Mouse (Mus musculus): ENCODE measurements around the gene Elmo1. TPM values are rescaled to one million over a fixed set of nuclear protein-coding genes. Genes with fewer than 3 reads are reported as not detected.
"Not testable (repeated sequence)": the region's sequence is repeated elsewhere in the genome, so short reads cannot be mapped to it uniquely, and the experiment has no call there.

The Elmo1 gene
- polyA plus RNA-seq, 1 experiment from 2014 or later: 38.3 TPM

DNA sequence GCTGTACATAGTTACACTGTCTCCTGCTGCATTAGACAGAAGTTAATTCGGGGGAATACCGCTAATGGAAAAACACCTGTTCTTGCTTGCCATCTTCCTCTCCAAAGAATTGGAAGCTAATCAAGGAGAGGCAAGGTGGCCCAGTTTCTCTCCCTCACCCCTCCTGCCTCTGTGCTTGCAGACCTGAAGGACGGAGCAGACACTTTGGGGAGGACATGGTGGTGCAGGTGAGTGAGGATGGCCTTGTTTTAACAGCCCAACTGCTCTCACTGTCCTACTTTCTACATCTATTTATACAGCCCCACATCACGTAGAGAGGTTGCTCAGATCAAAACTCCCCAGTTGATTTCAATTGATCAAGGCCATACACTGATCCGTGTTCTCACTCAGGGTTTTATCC, 529.5 kb downstream of the Elmo1 start:
- DNase-seq (no peak), ATAC-seq (ENCODE audit: low FRiP score, low TSS enrichment) (no peak)
- H3K27me3 ChIP-seq (ENCODE audit: control insufficient read depth, insufficient read depth, low read length): no peaks in the 10 kb centered on the region
- no peaks in the 10 kb centered on the region for H3K36me3 ChIP-seq (ENCODE audit: control insufficient read depth, insufficient read depth, low read length)
- no peak overlapping the region for H3K27ac ChIP-seq (replicated peaks; ENCODE audit: low read depth, low read length)
- H3K4me3 ChIP-seq (replicated peaks; ENCODE audit: low read depth, low read length): no peak overlapping the region
- WGBS: 88% methylated on average over 5 of the region's 5 CpGs
- H3K9me3 ChIP-seq (ENCODE audit: control insufficient read depth, low read length): no peaks in the 10 kb centered on the region
- H3K4me1 ChIP-seq (ENCODE audit: control insufficient read depth, insufficient read depth, low read length): peaks cover 14% of the 10 kb centered on the region
- no peak overlapping the region for H3K9ac ChIP-seq (replicated peaks; ENCODE audit: low read length)
- H3K4me2 ChIP-seq (ENCODE audit: low read length): no peak overlapping the region

DNA sequence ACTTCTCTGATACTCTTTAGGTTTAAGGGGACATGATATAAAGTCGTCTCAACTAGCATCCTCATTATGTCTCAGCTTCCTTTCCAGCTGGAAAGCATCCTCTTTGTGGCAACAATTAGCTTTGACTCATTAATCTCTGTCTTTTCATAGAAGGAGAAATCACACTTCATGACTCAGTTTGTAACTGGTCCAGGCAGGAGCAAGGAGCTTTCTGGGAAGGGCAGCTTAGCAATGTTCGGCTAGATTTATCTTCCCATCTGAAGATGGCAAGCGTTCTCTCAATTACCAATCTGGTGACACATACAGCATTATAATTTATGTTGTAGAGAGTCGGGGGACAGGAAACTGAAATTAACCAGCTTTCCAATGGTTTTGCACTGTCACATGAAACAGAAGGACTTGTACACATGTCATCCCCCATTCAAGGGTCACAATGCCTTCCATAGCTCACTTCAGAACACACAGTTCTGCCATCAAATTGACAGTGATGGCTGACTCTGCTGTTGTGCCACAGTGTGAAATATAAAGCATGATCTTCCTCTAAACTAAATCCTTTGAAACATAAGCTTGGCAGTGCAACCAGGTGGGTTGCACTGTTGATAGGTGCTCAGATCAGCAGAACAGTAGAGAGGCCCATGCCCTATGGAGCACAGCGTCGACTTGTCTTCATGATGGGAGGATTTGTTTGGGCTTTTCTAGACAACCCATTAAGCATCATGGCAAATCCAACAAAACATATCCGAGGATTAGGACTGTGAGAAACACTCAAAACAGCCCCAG, 532.9 kb downstream of the Elmo1 start:
- Histone ChIP-seq H3K27ac (replicated peaks; ENCODE audit: low read depth, low read length) (no peak overlapping the region), H3K4me2 (ENCODE audit: low read length) (no peak overlapping the region), H3K4me3 (replicated peaks; ENCODE audit: low read depth, low read length) (no peak overlapping the region), H3K36me3 (ENCODE audit: control insufficient read depth, insufficient read depth, low read length) (no peaks in the 10 kb centered on the region), H3K9me3 (ENCODE audit: control insufficient read depth, low read length) (peaks cover 3% of the 10 kb centered on the region; the same call in 1 of the 2 replicates), H3K4me1 (ENCODE audit: control insufficient read depth, insufficient read depth, low read length) (no peaks in the 10 kb centered on the region), H3K9ac (replicated peaks; ENCODE audit: low read length) (no peak overlapping the region), H3K27me3 (ENCODE audit: control insufficient read depth, insufficient read depth, low read length) (no peaks in the 10 kb centered on the region)
- WGBS: 86% methylated on average over 7 of the region's 7 CpGs
- DNase-seq (no peak), ATAC-seq (ENCODE audit: low FRiP score, low TSS enrichment) (no peak)

DNA sequence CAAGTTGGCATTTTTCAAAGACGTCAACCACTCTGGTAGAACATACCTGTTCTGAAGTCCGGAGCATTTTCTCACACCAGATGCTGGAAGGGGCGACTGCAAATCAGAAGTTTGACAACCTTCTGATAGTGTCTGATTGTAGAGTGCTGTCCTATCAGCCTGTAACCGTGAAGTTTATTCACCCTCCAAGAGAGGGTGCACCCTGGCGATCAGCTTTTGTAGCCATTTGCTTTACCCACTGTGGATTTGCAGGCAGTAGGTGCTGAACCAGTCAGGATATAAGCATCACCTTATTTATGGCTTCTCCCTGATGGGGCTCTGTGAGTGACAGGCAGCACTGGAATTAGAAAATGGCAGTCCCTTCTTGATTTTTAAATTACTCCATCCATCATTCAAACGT, 537.4 kb downstream of the Elmo1 start:
- H3K4me3 ChIP-seq (replicated peaks; ENCODE audit: low read depth, low read length): no peak overlapping the region
- ATAC-seq (ENCODE audit: low FRiP score, low TSS enrichment) (no peak), DNase-seq (no peak)
- no peaks in the 10 kb centered on the region for H3K36me3 ChIP-seq (ENCODE audit: control insufficient read depth, insufficient read depth, low read length)
- H3K27ac ChIP-seq (replicated peaks; ENCODE audit: low read depth, low read length): no peak overlapping the region
- H3K9ac ChIP-seq (replicated peaks; ENCODE audit: low read length): no peak overlapping the region
- 91% methylated on average over 6 of the region's 6 CpGs for WGBS
- H3K4me1 ChIP-seq (ENCODE audit: control insufficient read depth, insufficient read depth, low read length): no peaks in the 10 kb centered on the region
- peaks cover 3% of the 10 kb centered on the region; the same call in 1 of the 2 replicates for H3K9me3 ChIP-seq (ENCODE audit: control insufficient read depth, low read length)
- no peak overlapping the region for H3K4me2 ChIP-seq (ENCODE audit: low read length)
- H3K27me3 ChIP-seq (ENCODE audit: control insufficient read depth, insufficient read depth, low read length): no peaks in the 10 kb centered on the region

DNA sequence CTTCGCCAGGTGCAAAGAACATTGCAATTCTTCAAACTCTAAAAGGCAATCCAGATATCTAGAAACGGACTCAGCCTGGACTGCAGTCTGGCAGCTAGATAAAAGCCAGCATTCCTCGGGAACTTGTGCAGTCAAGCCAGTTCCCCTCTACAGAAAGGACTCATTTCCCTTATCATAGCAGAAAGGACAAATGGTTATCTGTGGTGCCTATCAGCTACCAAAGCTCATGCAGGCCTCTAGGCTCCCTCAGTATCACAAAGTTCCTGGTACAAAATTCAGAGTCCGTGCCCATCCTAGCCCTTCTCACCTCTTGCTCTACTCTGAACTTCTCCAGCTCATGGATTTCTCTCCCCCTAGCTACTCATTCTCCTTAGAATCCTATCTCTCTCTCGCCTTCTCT, 542.1 kb downstream of the Elmo1 start:
- H3K27me3 ChIP-seq (ENCODE audit: control insufficient read depth, insufficient read depth, low read length): no peaks in the 10 kb centered on the region
- no peak overlapping the region for H3K4me2 ChIP-seq (ENCODE audit: low read length)
- no peak overlapping the region for H3K9ac ChIP-seq (replicated peaks; ENCODE audit: low read length)
- DNase-seq (no peak), ATAC-seq (ENCODE audit: low FRiP score, low TSS enrichment) (no peak)
- WGBS: 77% methylated on average over 5 of the region's 5 CpGs
- H3K36me3 ChIP-seq (ENCODE audit: control insufficient read depth, insufficient read depth, low read length): no peaks in the 10 kb centered on the region
- H3K4me1 ChIP-seq (ENCODE audit: control insufficient read depth, insufficient read depth, low read length): no peaks in the 10 kb centered on the region
- no peaks in the 10 kb centered on the region for H3K9me3 ChIP-seq (ENCODE audit: control insufficient read depth, low read length)
- no peak overlapping the region for H3K27ac ChIP-seq (replicated peaks; ENCODE audit: low read depth, low read length)
- H3K4me3 ChIP-seq (replicated peaks; ENCODE audit: low read depth, low read length): no peak overlapping the region

DNA sequence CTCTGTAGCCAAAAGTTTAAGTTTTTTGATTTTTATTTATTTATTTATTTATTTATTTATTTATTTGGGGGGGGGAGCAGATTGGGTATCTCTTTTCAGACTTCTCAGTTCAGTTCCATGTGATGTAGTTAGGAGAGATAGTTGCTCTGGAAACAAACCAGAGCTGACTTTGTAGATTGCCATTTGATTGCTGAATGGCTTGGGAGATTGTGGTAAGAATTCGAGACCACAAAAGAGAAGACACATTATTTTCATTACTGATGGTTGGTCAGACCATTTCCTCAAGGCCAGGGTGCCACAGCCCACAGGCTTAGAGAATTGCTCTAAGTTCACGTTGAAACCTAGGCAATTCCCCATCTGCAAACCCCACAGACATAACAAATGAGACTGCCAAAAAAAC, 544.3 kb downstream of the Elmo1 start:
- not testable (repeated sequence) for H3K4me2 ChIP-seq (ENCODE audit: low read length); ATAC-seq (ENCODE audit: low FRiP score, low TSS enrichment); H3K36me3 ChIP-seq (ENCODE audit: control insufficient read depth, insufficient read depth, low read length); DNase-seq; H3K9me3 ChIP-seq (ENCODE audit: control insufficient read depth, low read length); H3K4me3 ChIP-seq (replicated peaks; ENCODE audit: low read depth, low read length); H3K4me1 ChIP-seq (ENCODE audit: control insufficient read depth, insufficient read depth, low read length); H3K27ac ChIP-seq (replicated peaks; ENCODE audit: low read depth, low read length); H3K9ac ChIP-seq (replicated peaks; ENCODE audit: low read length); H3K27me3 ChIP-seq (ENCODE audit: control insufficient read depth, insufficient read depth, low read length)
- 94% methylated on average over 2 of the region's 2 CpGs for WGBS

DNA sequence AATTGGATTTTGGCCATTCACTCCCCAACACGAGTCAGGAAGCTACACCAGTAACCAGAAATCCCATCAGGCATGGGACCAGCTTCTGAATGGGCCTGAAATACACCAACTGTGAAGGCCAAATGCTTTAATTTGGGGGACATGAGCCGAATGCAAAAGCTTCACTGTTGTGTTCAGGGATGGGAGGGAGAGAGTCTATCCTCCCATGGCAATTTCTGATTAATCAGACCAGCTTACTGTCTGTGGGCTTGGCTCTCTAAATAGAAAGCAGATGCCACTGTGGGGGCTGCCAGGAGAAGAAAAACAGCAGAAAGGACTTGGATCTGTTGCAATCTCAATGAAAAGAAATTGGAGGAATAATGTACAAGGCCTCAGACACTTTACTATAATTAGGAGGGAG, 545.2 kb downstream of the Elmo1 start:
- no peaks in the 10 kb centered on the region for H3K4me1 ChIP-seq (ENCODE audit: control insufficient read depth, insufficient read depth, low read length)
- H3K9me3 ChIP-seq (ENCODE audit: control insufficient read depth, low read length): no peaks in the 10 kb centered on the region
- 58% methylated on average over 2 of the region's 2 CpGs for WGBS
- ATAC-seq (ENCODE audit: low FRiP score, low TSS enrichment) (no peak), DNase-seq (no peak)
- no peaks in the 10 kb centered on the region for H3K36me3 ChIP-seq (ENCODE audit: control insufficient read depth, insufficient read depth, low read length)
- H3K4me3 ChIP-seq (replicated peaks; ENCODE audit: low read depth, low read length): no peak overlapping the region
- no peak overlapping the region for H3K4me2 ChIP-seq (ENCODE audit: low read length)
- H3K27me3 ChIP-seq (ENCODE audit: control insufficient read depth, insufficient read depth, low read length): no peaks in the 10 kb centered on the region
- no peak overlapping the region for H3K27ac ChIP-seq (replicated peaks; ENCODE audit: low read depth, low read length)
- H3K9ac ChIP-seq (replicated peaks; ENCODE audit: low read length): no peak overlapping the region
